ENCODE assay signal across 27 mouse cellular contexts in genomic region chr7:67605114-67605513, GRCm38 (mm10). TPM values are rescaled to one million over a fixed set of nuclear protein-coding genes. Genes with fewer than 3 reads are reported as not detected.
DNase-seq lines count a peak whose midpoint lies in the region; ATAC-seq and TF ChIP-seq lines count a peak whose summit lies in the region.
"Had no signal": no experiment of that assay in that cellular context is flagged by ENCODE, and none has a peak within 500 bp of the region (broad histone marks: within the 10 kb centered on the region; RNA-seq: fewer than 3 reads in every experiment).

No protein-coding gene starts in this region.

- H3K9ac ChIP-seq in kidney, postnatal 0 days (ENCODE audit: low read depth, low read length) = no peak overlapping the region
- H3K9ac ChIP-seq in embryonic facial prominence, embryonic 14.5 days (ENCODE audit: low read depth, low read length) = no peak overlapping the region
- H3K9ac ChIP-seq: forebrain, postnatal 0 days; heart, embryonic 12.5 days; heart, embryonic 15.5 days; hindbrain, embryonic 13.5 days; intestine, embryonic 15.5 days had no signal

- 51% methylated on average over 6 of the region's 6 CpGs for WGBS in kidney, adult 2 months
- 51% methylated on average over 6 of the region's 6 CpGs for WGBS in kidney, postnatal 0 days
- WGBS in embryonic facial prominence, embryonic 14.5 days = 69% methylated on average over 6 of the region's 6 CpGs

- no peak overlapping the region for H3K4me3 ChIP-seq in kidney, adult 2 months (ENCODE audit: insufficient read depth, low read depth, low read length)
- no peak overlapping the region for H3K4me3 ChIP-seq in kidney, postnatal 0 days (replicated peaks; ENCODE audit: low read depth, low read length)
- no peak overlapping the region for H3K4me3 ChIP-seq in embryonic facial prominence, embryonic 14.5 days (ENCODE audit: low read depth, low read length)
- no peak overlapping the region for H3K4me3 ChIP-seq in embryonic fibroblast, embryonic 13.5 days (ENCODE audit: insufficient read depth, low read length)
- H3K4me3 ChIP-seq: gastrocnemius, adult 2 months; heart, embryonic 12.5 days; heart, embryonic 15.5 days; hindbrain, embryonic 10.5 days; hindbrain, embryonic 13.5 days; intestine, embryonic 15.5 days had no signal

- no peaks in the 10 kb centered on the region for H3K27me3 ChIP-seq in kidney, adult 2 months (replicated peaks; ENCODE audit: control insufficient read depth, insufficient read depth, low read length)
- H3K27me3 ChIP-seq in kidney, postnatal 0 days (ENCODE audit: insufficient read depth, low read length) = no peaks in the 10 kb centered on the region
- H3K27me3 ChIP-seq in embryonic facial prominence, embryonic 14.5 days (replicated peaks; ENCODE audit: control insufficient read depth, insufficient read depth, low read length) = no peaks in the 10 kb centered on the region
- H3K27me3 ChIP-seq: heart, embryonic 12.5 days; heart, embryonic 15.5 days; hindbrain, embryonic 13.5 days; intestine, embryonic 15.5 days; Patski had no signal

- H3K4me2 ChIP-seq in kidney, postnatal 0 days (ENCODE audit: low read length) = no peak overlapping the region
- H3K4me2 ChIP-seq in embryonic facial prominence, embryonic 14.5 days (ENCODE audit: low read depth, low read length) = peak overlapping the region; percentile 10; the same call in 1 of the 2 replicates
- H3K4me2 ChIP-seq: heart, embryonic 12.5 days; heart, embryonic 15.5 days; hindbrain, embryonic 13.5 days; intestine, embryonic 15.5 days had no signal

- H3K27ac ChIP-seq in kidney, adult 2 months (ENCODE audit: insufficient read depth, low read depth, low read length) = no peak overlapping the region
- no peak overlapping the region; the same call in 1 of the 2 replicates for H3K27ac ChIP-seq in kidney, postnatal 0 days
- H3K27ac ChIP-seq in embryonic facial prominence, embryonic 14.5 days (replicated peaks; ENCODE audit: low read depth, low read length) = peak overlapping the region; percentile 70; the same call in 1 of the 2 replicates
- H3K27ac ChIP-seq in embryonic fibroblast, embryonic 13.5 days (ENCODE audit: insufficient read depth, low read length) = 0 out of 2 replicates have a peak overlapping the region, but pooled peaks have one; percentile 35
- H3K27ac ChIP-seq: gastrocnemius, adult 2 months; heart, embryonic 15.5 days; hindbrain, embryonic 10.5 days; hindbrain, embryonic 13.5 days; intestine, embryonic 15.5 days had no signal

- ATAC-seq in kidney, postnatal 0 days (replicated peaks; ENCODE audit: low FRiP score, low read depth) = no peak; the same call in 1 of the 2 replicates
- no peak for ATAC-seq in embryonic facial prominence, embryonic 14.5 days (ENCODE audit: low read depth)
- ATAC-seq: forebrain, embryonic 14.5 days; forebrain, postnatal 0 days; hindbrain, embryonic 16.5 days; intestine, embryonic 15.5 days; Patski had no signal

- peak; percentile 36 for DNase-seq in kidney, adult 2 months
- DNase-seq in kidney, postnatal 14 days = no peak
- peak; percentile 17 for DNase-seq in kidney, postnatal 0 days (ENCODE audit: low spot score)
- DNase-seq in kidney, adult 11 months = no peak
- no peak for DNase-seq in embryonic facial prominence, embryonic 14.5 days (ENCODE audit: low spot score)
- no peak for DNase-seq in Muller cell, postnatal 12 days (ENCODE audit: inconsistent ontology term)
- DNase-seq: adrenal gland, postnatal 10 days; adrenal gland, postnatal 36 days; cerebellum, adult 18-20 months; cerebellum, adult 9-11 months; cerebellum, postnatal 36 days; embryo, embryonic 11 days; gastrocnemius, adult 2 months; gastrocnemius, postnatal 14 days; heart, adult 18-20 months; heart, postnatal 10 days; heart, postnatal 36 days had no signal

- TF ChIP-seq POLR2A in kidney, adult 2 months (IDR thresholded peaks at IDR 0.05; ENCODE audit: low read depth, low read length) = no peak
- no peak for TF ChIP-seq POLR2A in embryonic fibroblast, embryonic 13.5 days (IDR thresholded peaks at IDR 0.05; ENCODE audit: low read depth, low read length)

- no peaks in the 10 kb centered on the region for H3K9me3 ChIP-seq in kidney, postnatal 0 days (replicated peaks; ENCODE audit: low read length)
- H3K9me3 ChIP-seq in embryonic facial prominence, embryonic 14.5 days (ENCODE audit: control insufficient read depth, low read length) = no peaks in the 10 kb centered on the region
- H3K9me3 ChIP-seq: heart, embryonic 12.5 days; heart, embryonic 15.5 days; hindbrain, embryonic 10.5 days; hindbrain, embryonic 13.5 days; intestine, embryonic 15.5 days had no signal

- no peaks in the 10 kb centered on the region for H3K4me1 ChIP-seq in kidney, adult 2 months (ENCODE audit: control insufficient read depth, insufficient read depth, low read length)
- H3K4me1 ChIP-seq in kidney, postnatal 0 days (replicated peaks; ENCODE audit: insufficient read depth, low read length) = peaks cover 3% of the 10 kb centered on the region; the same call in 1 of the 2 replicates
- peaks cover 17% of the 10 kb centered on the region for H3K4me1 ChIP-seq in embryonic facial prominence, embryonic 14.5 days (ENCODE audit: control insufficient read depth, insufficient read depth, low read length)
- peaks cover 9% of the 10 kb centered on the region for H3K4me1 ChIP-seq in embryonic fibroblast, embryonic 13.5 days (ENCODE audit: control insufficient read depth, insufficient read depth, low read length)
- H3K4me1 ChIP-seq: intestine, embryonic 15.5 days had no signal

- no peaks in the 10 kb centered on the region for H3K36me3 ChIP-seq in kidney, adult 2 months (ENCODE audit: control insufficient read depth, insufficient read depth, low read length)
- no peaks in the 10 kb centered on the region for H3K36me3 ChIP-seq in kidney, postnatal 0 days (ENCODE audit: insufficient read depth, low read length)
- no peaks in the 10 kb centered on the region for H3K36me3 ChIP-seq in embryonic facial prominence, embryonic 14.5 days (ENCODE audit: control insufficient read depth, insufficient read depth, low read length)
- H3K36me3 ChIP-seq: heart, embryonic 12.5 days; heart, embryonic 15.5 days; hindbrain, embryonic 10.5 days; hindbrain, embryonic 13.5 days; intestine, embryonic 15.5 days had no signal

- no peak for TF ChIP-seq CTCF in kidney, adult 2 months (conservative IDR thresholded peaks at IDR 0.05; ENCODE audit: insufficient read depth, insufficient read length, low read depth, low read length)
- TF ChIP-seq CTCF in kidney, postnatal 0 days (IDR thresholded peaks at IDR 0.05; ENCODE audit: low read depth) = no peak
- no peak for TF ChIP-seq CTCF in embryonic fibroblast, embryonic 13.5 days (IDR thresholded peaks at IDR 0.05; ENCODE audit: borderline replicate concordance, insufficient read depth, low read length)

RNA-seq across cellular contexts. Expression of gene Lrrc28, which starts 40.0 kb away (rescaled TPM):
- 41.8 and 46.1 TPM in 2 replicates for polyA plus RNA-seq in kidney, adult 2 months (2012; rRNA removed)
- 19.6 and 20.9 TPM in 2 replicates for polyA plus RNA-seq in kidney, postnatal 0 days (2015; fragmentation: Nextera tagmentation; extraction: Ambion mirVana)
- 18.8 and 19.8 TPM in 2 replicates for polyA plus RNA-seq in embryonic facial prominence, embryonic 14.5 days (2014; fragmentation: Nextera tagmentation; extraction: Ambion mirVana)
- polyA plus RNA-seq in embryonic fibroblast, embryonic 13.5 days (2011; ENCODE audit: insufficient read length, low read depth, missing spikeins) = 43.1 and 44.4 TPM in 2 replicates

RNA-seq across cellular contexts. Expression of gene Ttc23, which starts 42.1 kb away (rescaled TPM):
- 8.4 and 8.8 TPM in 2 replicates for polyA plus RNA-seq in kidney, adult 2 months (2012; rRNA removed)
- 25.5 and 25.6 TPM in 2 replicates for polyA plus RNA-seq in kidney, postnatal 0 days (2015; fragmentation: Nextera tagmentation; extraction: Ambion mirVana)
- 28.1 and 35.0 TPM in 2 replicates for polyA plus RNA-seq in embryonic facial prominence, embryonic 14.5 days (2014; fragmentation: Nextera tagmentation; extraction: Ambion mirVana)
- polyA plus RNA-seq in embryonic fibroblast, embryonic 13.5 days (2011; ENCODE audit: insufficient read length, low read depth, missing spikeins) = 36.9 and 54.8 TPM in 2 replicates

Comparison
In these comparisons a context has a peak if more than half of its experiments do, and no peak if none do; other contexts are left out.
1. DNase-seq: peak in kidney, adult 2 months (single experiment) and kidney, postnatal 0 days (single experiment); none in kidney, postnatal 14 days (single experiment), kidney, adult 11 months (single experiment), embryonic facial prominence, embryonic 14.5 days (single experiment) and Muller cell, postnatal 12 days (single experiment).
2. H3K27ac ChIP-seq: peak in embryonic facial prominence, embryonic 14.5 days (single experiment) and embryonic fibroblast, embryonic 13.5 days (single experiment); none in kidney, adult 2 months (single experiment) and kidney, postnatal 0 days (single experiment).